In the genomic region with DNA sequence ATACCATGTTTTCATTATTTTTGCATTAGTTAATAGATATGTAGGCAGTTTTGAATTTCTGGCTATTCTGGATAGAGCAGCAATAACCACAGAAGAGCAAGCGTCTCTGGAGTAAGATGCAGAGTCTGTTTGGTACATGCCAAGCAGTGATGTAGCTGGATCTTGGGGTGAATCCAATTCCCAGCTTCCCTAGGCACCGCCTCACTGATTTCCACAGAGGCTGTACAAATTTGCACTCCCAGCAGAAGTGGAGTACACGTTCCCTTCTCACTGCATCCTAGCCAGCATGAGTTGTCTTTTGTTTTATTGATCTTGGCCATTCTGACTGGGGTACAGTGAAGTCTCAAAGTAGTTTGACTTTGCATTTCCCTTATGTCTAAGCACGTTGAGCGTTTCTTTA, we compare ENCODE assay signal across 26 mouse cellular contexts.
DNase-seq lines count a peak whose midpoint lies in the region; ATAC-seq and TF ChIP-seq lines count a peak whose summit lies in the region.
"Had no signal": no experiment of that assay in that cellular context is flagged by ENCODE, and none has a peak within 500 bp of the region (broad histone marks: within the 10 kb centered on the region; RNA-seq: fewer than 3 reads in every experiment).

No protein-coding gene starts in this region.

- H3K4me2 ChIP-seq in liver, embryonic 11.5 days: no peak overlapping the region
- H3K4me2 ChIP-seq: embryonic facial prominence, embryonic 12.5 days; hindbrain, embryonic 12.5 days; lung, embryonic 14.5 days; stomach, embryonic 15.5 days had no signal

- TF ChIP-seq CTCF in liver, adult 2 months (IDR thresholded peaks at IDR 0.05; ENCODE audit: low read depth, low read length): no peak

- no peak overlapping the region for H3K27ac ChIP-seq in liver, adult 2 months (replicated peaks; ENCODE audit: insufficient read depth, low read depth, low read length)
- H3K27ac ChIP-seq in liver, embryonic 11.5 days (ENCODE audit: low read depth, low read length): no peak overlapping the region
- H3K27ac ChIP-seq: embryonic facial prominence, embryonic 12.5 days; heart, embryonic 10.5 days; hindbrain, embryonic 12.5 days; kidney, postnatal 0 days; liver, embryonic 14.5 days; stomach, embryonic 15.5 days had no signal

- 47% methylated on average over 5 of the region's 5 CpGs for WGBS in liver, adult 2 months
- 87% methylated on average over 5 of the region's 5 CpGs for WGBS in liver, embryonic 11.5 days

- H3K4me1 ChIP-seq in liver, adult 2 months (ENCODE audit: control insufficient read depth, insufficient read depth, low read length): peaks cover 5% of the 10 kb centered on the region; the same call in 1 of the 2 replicates
- no peaks in the 10 kb centered on the region for H3K4me1 ChIP-seq in liver, embryonic 11.5 days (replicated peaks; ENCODE audit: control insufficient read depth, insufficient read depth, low read length)
- H3K4me1 ChIP-seq: embryonic facial prominence, embryonic 12.5 days; heart, embryonic 10.5 days; hindbrain, embryonic 12.5 days; stomach, embryonic 15.5 days had no signal

- DNase-seq in frontal cortex, postnatal 25 days (ENCODE audit: low spot score in 2 of 2): no peak
- DNase-seq in liver, adult 2 months (ENCODE audit: extremely low read depth, low read depth, low spot score): peak; percentile 83
- DNase-seq in liver, embryonic 11.5 days (ENCODE audit: low spot score): no peak
- peak; percentile 32 for DNase-seq in adipocyte (ENCODE audit: low spot score)
- peak; percentile 42 for DNase-seq in skeletal muscle tissue, adult 2 months (ENCODE audit: low read depth, low spot score)
- DNase-seq: B cell, adult 2 months; cerebellum, adult 11-12 months; cerebellum, adult 9-11 months; embryo, embryonic 11 days; heart, postnatal 36 days; kidney, adult 8-10 months; kidney, postnatal 4 days; layer of hippocampus, postnatal 36 days; left cerebral cortex, postnatal 4 days; lung, embryonic 14.5 days; midbrain, embryonic 14.5 days had no signal

- peak; percentile 48; the same call in 1 of the 2 replicates for ATAC-seq in frontal cortex, adult (ENCODE audit: low TSS enrichment)
- ATAC-seq in liver, embryonic 11.5 days (replicated peaks; ENCODE audit: low FRiP score): no peak
- ATAC-seq: activated CD4-positive, CD25-positive, alpha-beta regulatory T cell, adult 4 months; forebrain, embryonic 16.5 days; intestine, embryonic 16.5 days had no signal

- no peak overlapping the region for H3K9ac ChIP-seq in liver, adult 2 months (ENCODE audit: low read depth, low read length)
- no peak overlapping the region for H3K9ac ChIP-seq in liver, embryonic 11.5 days (ENCODE audit: low read depth, low read length)
- H3K9ac ChIP-seq: embryonic facial prominence, embryonic 12.5 days; hindbrain, embryonic 12.5 days; liver, embryonic 14.5 days; lung, embryonic 14.5 days; stomach, embryonic 15.5 days had no signal

- 0 out of 2 replicates have a peak, but pooled peaks cover 2% of the 10 kb centered on the region for H3K9me3 ChIP-seq in liver, embryonic 11.5 days (ENCODE audit: control insufficient read depth, low read length)
- H3K9me3 ChIP-seq: embryonic facial prominence, embryonic 12.5 days; hindbrain, embryonic 12.5 days; stomach, embryonic 15.5 days had no signal

- no peaks in the 10 kb centered on the region for H3K27me3 ChIP-seq in liver, adult 2 months (ENCODE audit: control insufficient read depth, insufficient read depth, low read length)
- H3K27me3 ChIP-seq in liver, embryonic 11.5 days (replicated peaks; ENCODE audit: control insufficient read depth, insufficient read depth, low read length): no peaks in the 10 kb centered on the region
- H3K27me3 ChIP-seq: embryonic facial prominence, embryonic 12.5 days; hindbrain, embryonic 12.5 days; stomach, embryonic 15.5 days had no signal

- H3K4me3 ChIP-seq in liver, adult 2 months (ENCODE audit: insufficient read depth, low read depth, low read length): no peak overlapping the region
- no peak overlapping the region for H3K4me3 ChIP-seq in liver, embryonic 11.5 days (ENCODE audit: low read depth, low read length)
- H3K4me3 ChIP-seq: embryonic facial prominence, embryonic 12.5 days; heart, embryonic 10.5 days; hindbrain, embryonic 12.5 days; stomach, embryonic 15.5 days had no signal

- no peak for TF ChIP-seq POLR2A in liver, adult 2 months (IDR thresholded peaks at IDR 0.05; ENCODE audit: extremely low read depth, insufficient read depth, low read length)

- H3K36me3 ChIP-seq in liver, adult 2 months (ENCODE audit: control insufficient read depth, insufficient read depth, low read length): no peaks in the 10 kb centered on the region
- H3K36me3 ChIP-seq in liver, embryonic 11.5 days (ENCODE audit: control insufficient read depth, insufficient read depth, low read length): no peaks in the 10 kb centered on the region
- H3K36me3 ChIP-seq: embryonic facial prominence, embryonic 12.5 days; heart, embryonic 10.5 days; hindbrain, embryonic 12.5 days; stomach, embryonic 15.5 days had no signal

- H3K79me2 ChIP-seq in liver, adult 2 months (ENCODE audit: control insufficient read depth, insufficient read depth, low read length): no peaks in the 10 kb centered on the region

Comparison
In these comparisons a context has a peak if more than half of its experiments do, and no peak if none do; other contexts are left out.
1. DNase-seq: peak in liver, adult 2 months (single experiment), adipocyte (single experiment) and skeletal muscle tissue, adult 2 months (single experiment); none in frontal cortex, postnatal 25 days (0 of 2) and liver, embryonic 11.5 days (single experiment).